Mouse (Mus musculus) frontal cortex, adult 2 months (tissue): ENCODE data around the gene Tomm20l. TPM values are rescaled to one million over a fixed set of nuclear protein-coding genes. Genes with fewer than 3 reads are reported as not detected.

ENCODE experiments used
- DNase-seq, 2 experiments: peaks; one replicate each; pipeline ENCODE4 v3.0.0; 2022; ENCODE audit warnings: low spot score in 1 of 2; ENCODE audit errors: extremely low spot score in 1 of 2
- polyA plus RNA-seq: library from polyadenylated mRNA; depleted of rRNA; stranded (reverse); fragments of >200 nt; gene quantifications from 2 replicates; pipeline ENCODE4 v1.2.3, GENCODE M21; 2012; rRNA removed

The Tomm20l gene
- polyA plus RNA-seq, 1 experiment: not detected

DNA sequence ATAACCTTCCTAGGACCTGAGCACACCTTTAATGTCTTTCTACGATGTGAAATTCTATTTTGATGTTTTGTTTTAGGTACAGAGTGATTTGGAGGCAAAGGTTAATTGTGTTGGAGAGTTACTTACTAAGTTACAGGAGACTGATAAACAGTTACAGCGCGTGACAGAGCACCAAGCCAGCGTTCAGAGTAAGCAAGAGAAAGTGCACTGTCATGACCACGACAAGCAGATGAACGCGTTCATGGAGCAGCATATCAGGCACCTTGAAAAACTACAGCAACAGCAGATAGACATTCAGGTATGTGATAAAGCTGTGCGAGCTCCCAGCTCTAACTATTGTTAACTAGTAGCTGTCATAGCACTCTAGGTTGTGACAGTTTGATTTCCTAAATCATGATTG, 38.9 kb downstream of the Tomm20l start:
- no peak for DNase-seq

GRCm38 (mm10) chr12:71154979-71155378, 43.8 kb downstream of the Tomm20l start:
- no peak for DNase-seq

DNA sequence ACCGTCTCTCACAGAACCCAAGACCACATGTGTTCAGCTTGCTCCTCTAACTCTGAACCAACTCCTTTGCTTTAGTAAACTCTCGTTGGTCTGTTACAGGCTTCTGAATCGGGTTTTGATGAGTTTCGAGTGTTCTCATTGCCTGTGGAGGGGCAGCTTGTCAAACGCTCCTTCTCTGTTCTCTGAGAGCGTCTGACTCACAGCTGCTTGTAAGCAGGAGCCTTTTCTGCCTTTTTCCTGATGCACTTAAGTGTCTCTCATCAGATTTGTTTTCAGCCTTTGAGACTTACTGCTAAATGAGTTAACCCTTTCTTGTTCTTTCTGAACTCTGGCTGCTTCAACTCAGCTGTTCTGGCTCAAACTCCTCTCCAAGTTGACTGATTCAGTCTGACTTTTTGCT, 46.7 kb downstream of the Tomm20l start:
- DNase-seq: no peak

- DNase-seq: no peak
Observed at GRCm38 (mm10) chr12:71164410-71164809, 53.2 kb downstream of the Tomm20l start.

DNA sequence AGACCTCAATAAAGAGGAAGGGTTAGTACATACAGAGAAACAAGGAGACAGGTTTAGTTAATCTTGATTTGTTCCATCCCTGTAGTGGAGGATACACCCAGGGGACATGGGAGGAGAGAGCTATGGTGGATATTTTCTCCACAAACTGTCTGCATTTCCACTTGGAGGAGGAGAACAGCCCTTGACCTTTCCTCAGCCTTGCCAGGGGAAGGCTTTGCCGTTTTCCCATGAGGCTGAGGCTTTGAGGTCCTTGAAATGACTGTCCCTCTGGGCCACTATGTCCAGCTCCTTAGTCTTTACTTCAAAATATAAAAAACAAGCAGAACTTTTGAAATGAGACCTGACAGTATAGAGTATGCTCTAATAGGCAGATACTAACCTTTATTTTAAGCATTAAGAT, 58.7 kb downstream of the Tomm20l start:
- no peak for DNase-seq

Other genes starting within 250 kb of the Tomm20l start
- 70.7 and 78.0 TPM in 2 replicates for gene Actr10, start 173.6 kb upstream of the Tomm20l start, polyA plus RNA-seq
- gene Psma3, start 136.8 kb upstream of the Tomm20l start, polyA plus RNA-seq: 178 and 196 TPM in 2 replicates
- gene Arid4a, start 95.4 kb upstream of the Tomm20l start, polyA plus RNA-seq: 22.2 and 23.2 TPM in 2 replicates
- 76.5 and 92.6 TPM in 2 replicates for gene Timm9, start 25.3 kb downstream of the Tomm20l start, polyA plus RNA-seq
- 5.6 and 5.9 TPM in 2 replicates for gene 2700049A03Rik, start 25.4 kb downstream of the Tomm20l start, polyA plus RNA-seq
- gene Dact1, start 198.5 kb downstream of the Tomm20l start, polyA plus RNA-seq: 9.2 and 9.8 TPM in 2 replicates